Mouse (Mus musculus) hindbrain, postnatal 0 days (tissue): ENCODE measurements around the gene Slc36a4. TPM values are rescaled to one million over a fixed set of nuclear protein-coding genes. Genes with fewer than 3 reads are reported as not detected.

ENCODE experiments used
- ATAC-seq: fragments of 200-750 bp; cut with Nextera tagmentation; 2 replicates; pipeline ENCODE4 v1.8.0; 2017; ENCODE audit warnings: mild to moderate bottlenecking, moderate TSS enrichment, moderate library complexity
- DNase-seq: peaks from one replicate; pipeline ENCODE4 v3.0.0-alpha.2; 2015; ENCODE audit warnings: low spot score
- H3K27ac ChIP-seq: fragments of 300-500 bp; sonication (generic); 2 replicates; pipeline ENCODE4 v1.5.1; 2014; ENCODE audit warnings: mild to moderate bottlenecking
- H3K27me3 ChIP-seq: fragments of 300-500 bp; sonication (generic); 2 replicates; pipeline ENCODE4 v1.6.1; 2014; ENCODE audit warnings: low read length, mixed read lengths; ENCODE audit not compliant: insufficient read depth
- H3K36me3 ChIP-seq: fragments of 300-500 bp; sonication (generic); 2 replicates; pipeline ENCODE4 v1.6.1; 2014; ENCODE audit warnings: low read length, mixed read lengths; ENCODE audit not compliant: insufficient read depth
- H3K4me1 ChIP-seq: fragments of 300-500 bp; sonication (generic); 2 replicates; pipeline ENCODE4 v1.6.1; 2014; ENCODE audit warnings: antibody characterized with exemption, low read length, mixed read lengths; ENCODE audit not compliant: insufficient read depth
- H3K4me2 ChIP-seq: fragments of 300-500 bp; sonication (generic); 2 replicates; pipeline ENCODE4 v1.6.1; 2014; ENCODE audit warnings: low read depth, mild to moderate bottlenecking, low read length, moderate library complexity, mixed read lengths
- H3K4me3 ChIP-seq: fragments of 300-500 bp; sonication (generic); 2 replicates; pipeline ENCODE4 v1.5.1; 2014; ENCODE audit warnings: low read length
- H3K9ac ChIP-seq: fragments of 300-500 bp; sonication (generic); replicated peaks from 2 replicates; pipeline ENCODE4 v1.6.1; 2014; ENCODE audit warnings: mild to moderate bottlenecking, low read length, moderate library complexity, mixed read lengths
- H3K9me3 ChIP-seq: fragments of 300-500 bp; sonication (generic); 2 replicates; pipeline ENCODE4 v1.6.1; 2016; ENCODE audit warnings: low read length, mixed read lengths
- CTCF ChIP-seq: IDR thresholded peaks from 2 replicates; pipeline ENCODE4 v1.5.1; 2016; ENCODE audit warnings: antibody characterized with exemption, control low read depth, low read depth
- WGBS: fragments of 180-500 bp; shearing (Covaris S2); extraction: QIAGEN DNeasy Blood & Tissue Kit; methylation state at CpG from one replicate; pipeline ENCODE4 v1.1.7; 2014; 5-methylcytosine and 5-hydroxymethylcytosine counted together
- polyA plus RNA-seq: library from polyadenylated mRNA; unstranded; fragments of >200 nt; fragmentation: Nextera tagmentation; extraction: Ambion mirVana; gene quantifications from 2 replicates; pipeline ENCODE4 v1.2.1, GENCODE M21; 2015
- total RNA-seq: library from RNA; depleted of rRNA; stranded (reverse); fragments of >200 nt; gene quantifications from 2 replicates; pipeline ENCODE4 v1.2.3, GENCODE M21; 2014

Slc36a4 gene
- total and polyA plus RNA-seq, 2 experiments from 2014 or later: 26.7 to 43.6 TPM

GRCm38 (mm10) chr9:15711676-15712075 is 2.1 kb downstream of the Slc36a4 start:
- 87% methylated on average over 7 of the region's 7 CpGs for WGBS
- no peak overlapping the region for H3K4me3 ChIP-seq
- H3K36me3 ChIP-seq: no peaks in the 10 kb centered on the region
- no peak for DNase-seq
- ATAC-seq: no peak
- no peaks in the 10 kb centered on the region; the same call in 1 of the 2 replicates for H3K4me1 ChIP-seq
- no peak overlapping the region for H3K27ac ChIP-seq
- H3K27me3 ChIP-seq: no peaks in the 10 kb centered on the region
- TF ChIP-seq CTCF: no peak
- H3K9ac ChIP-seq: no peak overlapping the region
- no peak overlapping the region for H3K4me2 ChIP-seq
- no peaks in the 10 kb centered on the region for H3K9me3 ChIP-seq

DNA sequence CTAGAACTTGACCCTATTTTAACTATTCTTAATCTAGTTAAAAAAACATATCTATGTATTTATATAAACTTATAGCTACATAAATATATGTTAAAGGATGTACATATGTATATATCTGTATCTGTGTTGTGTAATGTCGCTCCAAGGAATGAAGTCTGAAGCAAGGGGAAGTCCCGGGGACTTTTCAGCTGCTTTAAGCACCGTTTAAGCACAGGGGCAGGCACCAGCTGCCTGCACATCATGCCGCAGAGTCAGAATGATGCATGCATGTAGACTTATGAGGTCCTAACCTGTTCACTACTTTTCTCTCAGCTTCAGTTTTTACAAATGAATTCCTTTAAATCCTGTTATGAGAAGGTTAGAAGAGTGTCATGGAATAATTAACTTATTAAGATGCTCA is 5.3 kb downstream of the Slc36a4 start:
- no peak overlapping the region for H3K4me3 ChIP-seq
- H3K27ac ChIP-seq: no peak overlapping the region
- no peak for TF ChIP-seq CTCF
- no peaks in the 10 kb centered on the region for H3K27me3 ChIP-seq
- no peaks in the 10 kb centered on the region for H3K9me3 ChIP-seq
- no peak overlapping the region for H3K4me2 ChIP-seq
- H3K36me3 ChIP-seq: no peaks in the 10 kb centered on the region
- WGBS: 86% methylated on average over 4 of the region's 4 CpGs
- ATAC-seq: no peak
- no peaks in the 10 kb centered on the region; the same call in 1 of the 2 replicates for H3K4me1 ChIP-seq
- H3K9ac ChIP-seq: no peak overlapping the region
- no peak for DNase-seq

GRCm38 (mm10) chr9:15715193-15715989 is 5.9 kb downstream of the Slc36a4 start:
- no peak overlapping the region for H3K27ac ChIP-seq
- no peaks in the 10 kb centered on the region for H3K9me3 ChIP-seq
- H3K4me1 ChIP-seq: no peaks in the 10 kb centered on the region; the same call in 1 of the 2 replicates
- no peaks in the 10 kb centered on the region for H3K27me3 ChIP-seq
- no peak for TF ChIP-seq CTCF
- ATAC-seq: no peak
- no peak overlapping the region for H3K9ac ChIP-seq
- no peak overlapping the region for H3K4me3 ChIP-seq
- no peak overlapping the region for H3K4me2 ChIP-seq
- no peak for DNase-seq
- WGBS: 88% methylated on average over 11 of the region's 11 CpGs
- no peaks in the 10 kb centered on the region for H3K36me3 ChIP-seq

DNA sequence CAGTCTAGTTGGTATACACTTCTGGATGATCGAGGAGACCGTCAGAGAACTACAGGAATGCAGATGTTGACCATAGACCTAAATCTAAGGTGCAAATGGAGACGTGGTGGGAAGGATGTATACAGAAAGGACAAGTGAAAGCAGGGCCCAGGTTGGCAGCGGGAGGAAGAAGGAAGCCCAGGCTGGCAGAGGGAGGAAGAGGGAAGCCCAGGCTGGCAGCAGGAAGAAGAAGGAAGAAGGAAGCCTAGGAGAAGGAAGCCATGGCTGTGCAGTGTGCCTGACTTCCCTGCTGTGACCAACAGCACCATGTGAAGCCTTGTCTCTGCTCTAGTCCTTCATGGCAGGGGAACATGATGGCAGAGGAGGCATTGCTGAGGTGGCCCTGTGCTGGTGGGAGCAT is 7.8 kb downstream of the Slc36a4 start:
- Histone ChIP-seq H3K27me3 (no peaks in the 10 kb centered on the region), H3K27ac (no peak overlapping the region), H3K9me3 (no peaks in the 10 kb centered on the region), H3K9ac (no peak overlapping the region), H3K4me2 (no peak overlapping the region), H3K36me3 (peaks cover under 1% of the 10 kb centered on the region; the same call in 1 of the 2 replicates), H3K4me1 (no peaks in the 10 kb centered on the region), H3K4me3 (no peak overlapping the region)
- DNase-seq: no peak
- TF ChIP-seq CTCF: no peak
- WGBS: 93% methylated on average over 4 of the region's 4 CpGs
- ATAC-seq: no peak

- no peak for DNase-seq
- Histone ChIP-seq H3K4me3 (no peak overlapping the region), H3K4me2 (no peak overlapping the region), H3K27me3 (no peaks in the 10 kb centered on the region), H3K27ac (no peak overlapping the region), H3K9ac (no peak overlapping the region), H3K4me1 (no peaks in the 10 kb centered on the region), H3K9me3 (no peaks in the 10 kb centered on the region), H3K36me3 (peaks cover 8% of the 10 kb centered on the region)
- ATAC-seq: no peak
- no peak for TF ChIP-seq CTCF
- WGBS: 87% methylated on average over 6 of the region's 6 CpGs
Observed at GRCm38 (mm10) chr9:15718295-15718694, 8.8 kb downstream of the Slc36a4 start.

DNA sequence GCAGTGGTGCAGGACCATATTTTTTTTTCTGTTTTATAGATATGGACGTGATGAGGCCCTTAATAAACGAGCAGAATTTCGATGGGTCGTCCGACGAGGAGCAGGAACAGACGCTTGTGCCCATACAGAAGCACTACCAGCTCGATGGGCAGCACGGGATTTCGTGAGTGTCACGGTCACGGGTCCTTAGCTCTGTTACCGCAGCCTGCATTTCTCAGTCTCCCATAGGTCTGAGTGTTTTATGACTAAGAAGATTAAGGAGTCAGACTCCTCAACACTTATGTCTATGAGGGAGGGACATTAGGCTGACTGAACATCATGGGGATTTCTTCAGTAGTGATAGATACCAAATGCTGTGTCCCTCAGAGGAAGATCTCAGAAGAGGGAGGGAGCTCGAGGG is 10.1 kb downstream of the Slc36a4 start:
- no peak for DNase-seq
- no peak overlapping the region for H3K4me3 ChIP-seq
- no peak overlapping the region for H3K27ac ChIP-seq
- no peak overlapping the region for H3K9ac ChIP-seq
- peaks cover 16% of the 10 kb centered on the region for H3K36me3 ChIP-seq
- TF ChIP-seq CTCF: no peak
- H3K4me2 ChIP-seq: no peak overlapping the region
- no peaks in the 10 kb centered on the region for H3K9me3 ChIP-seq
- WGBS: 86% methylated on average over 14 of the region's 14 CpGs
- H3K4me1 ChIP-seq: no peaks in the 10 kb centered on the region
- ATAC-seq: no peak
- H3K27me3 ChIP-seq: no peaks in the 10 kb centered on the region

DNA sequence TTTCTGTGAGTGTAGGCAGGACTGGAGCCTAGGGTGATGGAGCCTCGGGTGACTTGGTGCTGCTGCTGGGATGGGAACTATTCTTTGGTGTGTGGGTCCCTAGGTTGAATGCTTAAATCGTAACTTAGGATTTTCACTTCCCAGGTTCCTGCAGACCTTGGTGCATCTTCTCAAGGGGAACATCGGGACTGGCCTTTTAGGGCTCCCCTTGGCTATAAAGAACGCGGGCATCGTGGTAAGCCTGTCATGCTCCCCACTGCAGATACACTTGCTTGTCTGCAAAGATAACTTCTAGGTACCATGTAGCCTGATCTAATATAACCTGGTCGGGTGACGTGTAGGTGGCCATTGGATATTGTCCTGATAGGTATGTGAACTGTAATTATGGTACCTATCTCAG is 11.0 kb downstream of the Slc36a4 start:
- Histone ChIP-seq H3K27ac (no peak overlapping the region), H3K4me3 (no peak overlapping the region), H3K36me3 (peaks cover 23% of the 10 kb centered on the region), H3K9me3 (no peaks in the 10 kb centered on the region), H3K4me2 (no peak overlapping the region), H3K4me1 (no peaks in the 10 kb centered on the region), H3K9ac (no peak overlapping the region), H3K27me3 (no peaks in the 10 kb centered on the region)
- WGBS: 92% methylated on average over 8 of the region's 8 CpGs
- ATAC-seq (no peak), DNase-seq (no peak)
- no peak for TF ChIP-seq CTCF
